Comparison of ENCODE assay signal across 7 mouse cellular contexts in the genomic region with DNA sequence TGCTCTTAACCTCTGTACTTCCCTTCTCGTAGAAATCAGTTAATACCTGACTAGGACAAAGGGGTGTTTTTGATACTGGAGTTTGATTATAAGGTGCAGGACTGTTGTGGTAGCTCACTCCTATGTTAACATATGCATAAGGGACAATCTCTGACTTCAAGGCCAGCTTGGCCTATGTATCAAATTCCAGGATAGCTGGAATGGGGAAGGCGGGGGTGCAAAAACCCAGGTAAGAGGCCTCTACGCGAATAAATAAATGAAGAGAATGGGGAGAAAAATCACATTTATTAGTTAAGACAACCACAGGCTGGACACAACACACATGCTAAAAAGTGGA. TPM values are rescaled to one million over a fixed set of nuclear protein-coding genes. Genes with fewer than 3 reads are reported as not detected.
DNase-seq lines count a peak whose midpoint lies in the region; ATAC-seq and TF ChIP-seq lines count a peak whose summit lies in the region.

No protein-coding gene starts in this region.

- 73% methylated on average over 4 of the region's 4 CpGs for WGBS in forebrain, embryonic 14.5 days
- WGBS in limb, embryonic 14.5 days, result 64% methylated on average over 4 of the region's 4 CpGs
- 63% methylated on average over 4 of the region's 4 CpGs for WGBS in stomach, embryonic 15.5 days

- H3K36me3 ChIP-seq in megakaryocyte, embryonic 14.5 days (replicated peaks; ENCODE audit: low read length), result peaks cover 71% of the 10 kb centered on the region
- peaks cover 68% of the 10 kb centered on the region for H3K36me3 ChIP-seq in forebrain, embryonic 14.5 days (ENCODE audit: control insufficient read depth, insufficient read depth, low read length)
- peaks cover 66% of the 10 kb centered on the region for H3K36me3 ChIP-seq in limb, embryonic 14.5 days (ENCODE audit: control insufficient read depth, insufficient read depth, low read length)
- peaks cover 34% of the 10 kb centered on the region for H3K36me3 ChIP-seq in stomach, embryonic 15.5 days

- H3K9me3 ChIP-seq in megakaryocyte, embryonic 14.5 days, result no peaks in the 10 kb centered on the region
- H3K9me3 ChIP-seq in forebrain, embryonic 14.5 days (replicated peaks; ENCODE audit: control insufficient read depth, low read length), result no peaks in the 10 kb centered on the region
- H3K9me3 ChIP-seq in limb, embryonic 14.5 days (ENCODE audit: control insufficient read depth, low read length), result no peaks in the 10 kb centered on the region
- no peaks in the 10 kb centered on the region for H3K9me3 ChIP-seq in stomach, embryonic 15.5 days

- no peaks in the 10 kb centered on the region for H3K27me3 ChIP-seq in megakaryocyte, embryonic 14.5 days (replicated peaks)
- no peaks in the 10 kb centered on the region for H3K27me3 ChIP-seq in forebrain, embryonic 14.5 days (replicated peaks; ENCODE audit: control insufficient read depth, insufficient read depth, low read length)
- H3K27me3 ChIP-seq in limb, embryonic 14.5 days (ENCODE audit: control insufficient read depth, insufficient read depth, low read length), result no peaks in the 10 kb centered on the region
- no peaks in the 10 kb centered on the region for H3K27me3 ChIP-seq in stomach, embryonic 15.5 days (replicated peaks)

- peaks cover 41% of the 10 kb centered on the region for H3K4me1 ChIP-seq in megakaryocyte, embryonic 14.5 days
- H3K4me1 ChIP-seq in forebrain, embryonic 14.5 days (ENCODE audit: control insufficient read depth, insufficient read depth, low read length), result no peaks in the 10 kb centered on the region; the same call in 1 of the 2 replicates
- H3K4me1 ChIP-seq in limb, embryonic 14.5 days (ENCODE audit: control insufficient read depth, insufficient read depth, low read length), result no peaks in the 10 kb centered on the region
- peaks cover 10% of the 10 kb centered on the region; the same call in 1 of the 2 replicates for H3K4me1 ChIP-seq in stomach, embryonic 15.5 days

- ATAC-seq in megakaryocyte, adult 5-6 weeks (ENCODE audit: poor library complexity, severe bottlenecking), result no peak; the same call in 1 of the 2 replicates
- no peak; the same call in 1 of the 2 replicates for ATAC-seq in forebrain, embryonic 14.5 days
- ATAC-seq in limb, embryonic 14.5 days (ENCODE audit: low FRiP score, low read depth), result no peak
- ATAC-seq in stomach, embryonic 15.5 days (ENCODE audit: insufficient read depth, low FRiP score, low read depth), result no peak

- peak overlapping the region; percentile 97 for H3K4me3 ChIP-seq in megakaryocyte, embryonic 14.5 days (replicated peaks)
- no peak overlapping the region for H3K4me3 ChIP-seq in forebrain, embryonic 14.5 days (ENCODE audit: low read depth, low read length)
- H3K4me3 ChIP-seq in limb, embryonic 14.5 days (replicated peaks; ENCODE audit: low read length), result no peak overlapping the region
- no peak overlapping the region for H3K4me3 ChIP-seq in stomach, embryonic 15.5 days (replicated peaks)

- DNase-seq in forebrain, embryonic 14.5 days (ENCODE audit: low spot score), result peak; percentile 32
- no peak for DNase-seq in limb, embryonic 14.5 days (ENCODE audit: low spot score)
- no peak for DNase-seq in testis, postnatal 14 days (ENCODE audit: low spot score)
- no peak for DNase-seq in thymus, postnatal 10 days (ENCODE audit: low spot score in 2 of 2)

- H3K9ac ChIP-seq in forebrain, embryonic 14.5 days (ENCODE audit: low read length), result no peak overlapping the region
- H3K9ac ChIP-seq in limb, embryonic 14.5 days (ENCODE audit: low read depth, low read length, severe bottlenecking), result no peak overlapping the region
- H3K9ac ChIP-seq in stomach, embryonic 15.5 days, result no peak overlapping the region

- H3K27ac ChIP-seq in forebrain, embryonic 14.5 days (ENCODE audit: low read depth, low read length), result peak overlapping the region; percentile 93; the same call in 1 of the 2 replicates
- peak overlapping the region; percentile 97 for H3K27ac ChIP-seq in limb, embryonic 14.5 days (replicated peaks; ENCODE audit: low read depth, low read length)
- H3K27ac ChIP-seq in stomach, embryonic 15.5 days, result peak overlapping the region; percentile 97

- peak overlapping the region; percentile 76 for H3K4me2 ChIP-seq in forebrain, embryonic 14.5 days (ENCODE audit: low read length)
- H3K4me2 ChIP-seq in limb, embryonic 14.5 days (replicated peaks; ENCODE audit: low read depth, low read length, severe bottlenecking), result no peak overlapping the region; the same call in 1 of the 2 replicates
- H3K4me2 ChIP-seq in stomach, embryonic 15.5 days, result peak overlapping the region; percentile 74; the same call in 1 of the 2 replicates

- TF ChIP-seq POLR2A in limb, embryonic 14.5 days (IDR thresholded peaks at IDR 0.05; ENCODE audit: borderline replicate concordance, extremely low read depth, insufficient read depth, insufficient read length), result no peak

RNA-seq across cellular contexts. Expression of a gene that starts 0.7 kb away (rescaled TPM):
- polyA plus RNA-seq in megakaryocyte, embryonic 14.5 days (2012; ENCODE audit: insufficient read depth, low replicate concordance), result 0.62 TPM in 1 of 2 replicates, not detected in the other
- total RNA-seq in megakaryocyte, adult 5-6 weeks (2015), result 11.6 and 13.3 TPM in 2 replicates
- total RNA-seq in megakaryocyte, adult 5-6 weeks (2017), result 7.8 and 11.1 TPM in 2 replicates
- polyA plus RNA-seq in forebrain, embryonic 14.5 days (2014; fragmentation: Nextera tagmentation; extraction: Ambion mirVana), result 9.1 and 10.1 TPM in 2 replicates
- 13.6 and 13.7 TPM in 2 replicates for polyA plus RNA-seq in limb, embryonic 14.5 days (2012; rRNA removed)
- polyA plus RNA-seq in limb, embryonic 14.5 days (2014; fragmentation: Nextera tagmentation; extraction: Ambion mirVana), result 12.7 and 13.7 TPM in 2 replicates
- polyA plus RNA-seq in stomach, embryonic 15.5 days (2015; fragmentation: Nextera tagmentation; extraction: Ambion mirVana), result 9.7 and 11.1 TPM in 2 replicates

RNA-seq across cellular contexts. Expression of a gene that starts 8.9 kb away (rescaled TPM):
- 1,300 and 3,413 TPM in 2 replicates for polyA plus RNA-seq in megakaryocyte, embryonic 14.5 days (2012; ENCODE audit: insufficient read depth, low replicate concordance)
- 755 and 789 TPM in 2 replicates for total RNA-seq in megakaryocyte, adult 5-6 weeks (2015)
- total RNA-seq in megakaryocyte, adult 5-6 weeks (2017), result 996 and 1,155 TPM in 2 replicates
- polyA plus RNA-seq in forebrain, embryonic 14.5 days (2014; fragmentation: Nextera tagmentation; extraction: Ambion mirVana), result 504 and 550 TPM in 2 replicates
- polyA plus RNA-seq in limb, embryonic 14.5 days (2012; rRNA removed), result 461 and 503 TPM in 2 replicates
- polyA plus RNA-seq in limb, embryonic 14.5 days (2014; fragmentation: Nextera tagmentation; extraction: Ambion mirVana), result 351 and 367 TPM in 2 replicates
- polyA plus RNA-seq in stomach, embryonic 15.5 days (2015; fragmentation: Nextera tagmentation; extraction: Ambion mirVana), result 295 and 312 TPM in 2 replicates

RNA-seq across cellular contexts. Expression of a gene that starts 9.0 kb away (rescaled TPM):
- polyA plus RNA-seq in megakaryocyte, embryonic 14.5 days (2012; ENCODE audit: insufficient read depth, low replicate concordance), result 2.0 TPM in 1 of 2 replicates, not detected in the other
- total RNA-seq in megakaryocyte, adult 5-6 weeks (2015), result 15.8 and 16.5 TPM in 2 replicates
- total RNA-seq in megakaryocyte, adult 5-6 weeks (2017), result 12.2 and 18.6 TPM in 2 replicates
- polyA plus RNA-seq in forebrain, embryonic 14.5 days (2014; fragmentation: Nextera tagmentation; extraction: Ambion mirVana), result 12.2 and 14.2 TPM in 2 replicates
- 24.3 and 32.6 TPM in 2 replicates for polyA plus RNA-seq in limb, embryonic 14.5 days (2012; rRNA removed)
- polyA plus RNA-seq in limb, embryonic 14.5 days (2014; fragmentation: Nextera tagmentation; extraction: Ambion mirVana), result 16.1 and 20.6 TPM in 2 replicates
- polyA plus RNA-seq in stomach, embryonic 15.5 days (2015; fragmentation: Nextera tagmentation; extraction: Ambion mirVana), result 17.7 and 19.9 TPM in 2 replicates

RNA-seq across cellular contexts. Expression of a gene that starts 29.0 kb away (rescaled TPM):
- 1.2 TPM in 1 of 2 replicates, not detected in the other for polyA plus RNA-seq in megakaryocyte, embryonic 14.5 days (2012; ENCODE audit: insufficient read depth, low replicate concordance)
- 195 and 212 TPM in 2 replicates for total RNA-seq in megakaryocyte, adult 5-6 weeks (2015)
- total RNA-seq in megakaryocyte, adult 5-6 weeks (2017), result 204 and 237 TPM in 2 replicates
- 0.61 and 0.78 TPM in 2 replicates for polyA plus RNA-seq in forebrain, embryonic 14.5 days (2014; fragmentation: Nextera tagmentation; extraction: Ambion mirVana)
- 0.86 and 1.9 TPM in 2 replicates for polyA plus RNA-seq in limb, embryonic 14.5 days (2012; rRNA removed)
- 2.1 and 3.1 TPM in 2 replicates for polyA plus RNA-seq in limb, embryonic 14.5 days (2014; fragmentation: Nextera tagmentation; extraction: Ambion mirVana)
- 2.5 and 2.7 TPM in 2 replicates for polyA plus RNA-seq in stomach, embryonic 15.5 days (2015; fragmentation: Nextera tagmentation; extraction: Ambion mirVana)

RNA-seq across cellular contexts. Expression of a gene that starts 29.6 kb away (rescaled TPM):
- polyA plus RNA-seq in megakaryocyte, embryonic 14.5 days (2012; ENCODE audit: insufficient read depth, low replicate concordance), result 1.3 and 13.6 TPM in 2 replicates
- total RNA-seq in megakaryocyte, adult 5-6 weeks (2015), result 25.0 and 26.2 TPM in 2 replicates
- total RNA-seq in megakaryocyte, adult 5-6 weeks (2017), result 22.6 and 24.4 TPM in 2 replicates
- 15.0 and 16.8 TPM in 2 replicates for polyA plus RNA-seq in forebrain, embryonic 14.5 days (2014; fragmentation: Nextera tagmentation; extraction: Ambion mirVana)
- 39.0 and 44.2 TPM in 2 replicates for polyA plus RNA-seq in limb, embryonic 14.5 days (2012; rRNA removed)
- 39.0 and 40.5 TPM in 2 replicates for polyA plus RNA-seq in limb, embryonic 14.5 days (2014; fragmentation: Nextera tagmentation; extraction: Ambion mirVana)
- polyA plus RNA-seq in stomach, embryonic 15.5 days (2015; fragmentation: Nextera tagmentation; extraction: Ambion mirVana), result 44.6 and 48.5 TPM in 2 replicates
